Mouse (Mus musculus) left cerebral cortex, adult 9 months (tissue): ENCODE measurements at regions not wholly inside any gene's neighbourhood (a gene's known extent, or its start where the extent isn't known, plus 50 kb on each side); places are given as distances from the start of the nearest gene placed in this dataset.

Experiments used
- DNase-seq, 2 experiments: peaks; one replicate each; pipeline ENCODE4 v3.0.0; 2022; ENCODE audit warnings: low spot score in 2 of 2

DNA sequence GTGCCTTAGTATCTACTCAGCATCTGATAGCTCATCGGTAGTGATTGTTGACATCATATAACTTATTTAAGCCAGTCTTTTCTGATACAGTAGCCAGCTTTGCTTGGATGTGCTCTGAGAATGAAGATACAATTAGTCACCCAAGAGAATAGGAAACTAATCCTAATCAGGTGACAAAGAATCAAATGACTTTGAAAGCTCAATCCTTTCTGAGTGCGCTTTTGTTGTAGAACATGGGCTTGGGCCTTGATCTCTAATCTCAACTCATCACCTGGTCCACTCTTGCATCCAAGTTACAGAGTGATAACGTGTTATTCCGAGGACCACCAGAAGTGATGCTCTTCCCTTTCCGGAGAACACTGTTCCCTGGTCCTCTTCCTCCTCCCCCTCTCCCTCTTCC, 86.9 kb upstream of the Cpm start:
- DNase-seq = no peak

DNA sequence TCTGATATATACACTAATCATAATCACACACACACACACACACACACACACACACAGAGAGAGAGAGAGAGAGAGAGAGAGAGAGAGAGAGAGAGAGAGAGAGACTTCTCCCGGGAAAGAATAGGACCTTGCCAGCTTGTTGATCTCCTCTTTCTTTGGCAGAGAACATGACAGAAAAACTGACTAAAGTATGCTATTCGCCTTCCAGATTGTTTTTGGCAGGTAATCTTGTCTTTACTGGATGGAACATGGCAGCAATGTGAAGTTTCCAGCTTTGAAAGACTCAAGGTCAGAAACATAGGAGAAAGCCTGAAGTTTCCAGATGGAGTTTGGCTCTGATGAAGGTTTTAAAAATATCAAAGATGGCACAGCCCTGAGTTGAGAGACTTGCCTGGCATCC, 87.8 kb upstream of the Cpm start:
- no peak for DNase-seq

DNA sequence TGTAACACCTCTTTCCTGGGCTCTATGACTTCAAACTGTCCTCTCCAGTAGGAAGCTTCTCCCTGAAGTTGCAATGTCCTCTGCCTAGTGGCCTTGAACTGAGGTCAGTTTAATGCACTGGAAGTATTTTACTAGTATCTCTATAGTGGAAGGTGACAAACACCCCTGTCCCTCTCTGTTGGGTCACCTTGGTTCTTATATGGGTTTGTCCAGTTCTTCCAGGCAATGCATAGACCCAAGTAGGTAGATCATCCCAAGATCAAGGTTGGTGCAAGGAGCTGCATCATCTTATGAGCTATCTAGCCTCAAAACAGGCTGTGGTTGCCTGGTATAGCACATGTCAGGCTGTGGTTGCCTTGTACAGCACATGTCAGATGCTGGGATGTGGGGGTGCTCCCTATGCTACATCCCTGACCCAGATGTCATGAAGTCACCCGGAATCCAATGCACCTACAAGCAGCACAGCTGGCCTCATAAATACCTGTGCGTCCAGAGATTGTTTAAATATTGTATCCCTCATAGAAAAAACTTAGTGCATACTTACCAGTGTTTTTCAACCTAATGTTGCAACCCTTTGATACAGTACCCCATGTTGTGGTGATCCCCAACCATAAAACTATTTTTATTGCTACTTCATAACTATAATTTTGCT, 88.4 kb upstream of the Cpm start:
- no peak for DNase-seq

- DNase-seq = no peak
These were observed 89.1 kb upstream of the Cpm start for GRCm38 (mm10) chr10:117540112-117540594.

DNA sequence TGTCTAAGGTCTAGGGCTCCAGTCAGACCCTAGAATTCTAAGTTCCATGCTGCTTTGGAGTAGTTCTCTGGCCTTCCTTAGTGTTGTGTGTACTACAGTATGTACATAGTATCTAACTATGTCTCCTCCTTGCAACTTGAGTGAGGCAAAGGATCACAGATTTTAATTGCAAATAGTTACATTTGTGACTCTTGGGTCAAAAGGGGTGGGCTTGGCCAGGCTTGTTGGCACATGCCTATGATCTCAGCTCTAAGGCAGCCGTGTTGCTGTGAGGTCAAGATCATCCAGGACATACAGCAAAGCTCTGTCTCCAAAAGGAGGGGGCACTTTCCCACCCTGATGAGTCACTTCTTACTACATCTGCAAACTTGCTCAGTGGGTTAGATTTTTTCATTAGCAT, 89.8 kb upstream of the Cpm start:
- no peak for DNase-seq

- no peak for DNase-seq
These were observed 90.6 kb upstream of the Cpm start for GRCm38 (mm10) chr10:117538725-117539124.

GRCm38 (mm10) chr10:117536769-117537599, 92.3 kb upstream of the Cpm start:
- DNase-seq = no peak

DNA sequence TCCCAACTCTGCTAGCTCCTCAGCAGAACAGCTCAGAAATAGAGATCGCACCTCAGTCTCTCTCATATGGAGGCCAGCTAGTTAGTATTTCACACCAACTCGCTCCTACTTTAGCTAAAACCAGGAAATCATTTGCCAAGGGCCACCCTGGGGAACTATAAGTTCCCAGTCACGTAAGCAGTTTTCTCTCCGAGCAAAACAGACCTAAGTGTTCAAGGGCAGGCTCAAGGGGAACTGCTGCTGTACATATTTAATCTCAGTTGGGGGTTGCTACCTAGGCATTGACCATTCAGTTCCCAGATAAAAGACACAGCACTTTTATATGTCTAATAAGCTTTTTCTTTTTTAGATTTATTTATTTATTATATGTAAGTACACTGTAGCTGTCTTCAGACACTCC, 93.5 kb upstream of the Cpm start:
- DNase-seq = no peak

DNA sequence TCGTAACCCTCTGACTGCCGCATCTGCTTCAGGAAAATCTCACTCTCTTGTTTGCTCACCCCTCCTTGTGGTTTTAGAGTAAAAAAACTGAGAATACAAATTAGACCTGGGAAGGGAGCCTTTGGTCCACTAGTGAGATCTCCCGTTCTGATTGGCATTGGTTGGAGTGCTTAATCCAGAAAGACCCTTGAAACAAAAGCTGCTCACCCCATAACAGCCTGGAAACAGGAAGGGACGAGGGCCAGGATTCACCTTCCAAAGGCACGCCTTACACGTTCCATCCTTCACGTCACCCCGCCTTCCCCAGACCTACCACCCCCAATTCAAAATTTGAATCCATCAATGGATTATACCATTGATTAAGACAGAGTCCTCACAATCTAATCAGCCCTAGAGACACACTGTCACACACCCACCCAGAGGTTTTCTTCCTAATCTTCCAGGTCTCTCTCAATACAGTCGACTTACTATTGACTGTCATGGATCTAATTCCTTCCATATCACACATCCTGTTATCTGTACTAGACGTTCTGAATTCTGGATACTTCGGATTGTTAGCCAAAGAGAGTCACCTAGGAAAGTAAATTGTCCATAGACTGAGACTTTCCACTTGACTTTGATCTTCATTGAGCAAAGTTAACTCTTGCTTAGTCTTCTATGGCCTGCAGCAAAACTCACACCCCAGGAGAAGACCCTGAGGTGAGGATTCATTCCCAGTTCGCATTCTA, 94.1 kb upstream of the Cpm start:
- DNase-seq = no peak

DNA sequence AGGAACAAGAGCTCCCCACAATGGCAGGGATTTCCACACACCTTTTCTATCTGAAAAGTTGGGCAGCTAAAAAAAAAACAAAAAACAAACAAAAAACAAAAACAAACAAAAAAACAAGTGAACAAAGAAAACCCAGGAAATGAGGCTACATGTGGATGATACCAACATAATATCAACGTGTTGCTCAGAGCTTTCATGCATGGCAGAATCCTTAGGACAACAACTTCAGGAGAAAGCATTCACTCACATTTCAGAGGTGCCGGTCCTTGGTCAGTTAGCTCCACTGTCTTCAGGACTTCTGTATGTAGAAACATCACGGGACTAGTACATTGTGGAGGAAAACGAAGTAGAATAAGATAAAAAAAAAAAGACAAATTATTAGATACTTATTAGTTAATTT, 94.8 kb upstream of the Cpm start:
- no peak for DNase-seq

DNA sequence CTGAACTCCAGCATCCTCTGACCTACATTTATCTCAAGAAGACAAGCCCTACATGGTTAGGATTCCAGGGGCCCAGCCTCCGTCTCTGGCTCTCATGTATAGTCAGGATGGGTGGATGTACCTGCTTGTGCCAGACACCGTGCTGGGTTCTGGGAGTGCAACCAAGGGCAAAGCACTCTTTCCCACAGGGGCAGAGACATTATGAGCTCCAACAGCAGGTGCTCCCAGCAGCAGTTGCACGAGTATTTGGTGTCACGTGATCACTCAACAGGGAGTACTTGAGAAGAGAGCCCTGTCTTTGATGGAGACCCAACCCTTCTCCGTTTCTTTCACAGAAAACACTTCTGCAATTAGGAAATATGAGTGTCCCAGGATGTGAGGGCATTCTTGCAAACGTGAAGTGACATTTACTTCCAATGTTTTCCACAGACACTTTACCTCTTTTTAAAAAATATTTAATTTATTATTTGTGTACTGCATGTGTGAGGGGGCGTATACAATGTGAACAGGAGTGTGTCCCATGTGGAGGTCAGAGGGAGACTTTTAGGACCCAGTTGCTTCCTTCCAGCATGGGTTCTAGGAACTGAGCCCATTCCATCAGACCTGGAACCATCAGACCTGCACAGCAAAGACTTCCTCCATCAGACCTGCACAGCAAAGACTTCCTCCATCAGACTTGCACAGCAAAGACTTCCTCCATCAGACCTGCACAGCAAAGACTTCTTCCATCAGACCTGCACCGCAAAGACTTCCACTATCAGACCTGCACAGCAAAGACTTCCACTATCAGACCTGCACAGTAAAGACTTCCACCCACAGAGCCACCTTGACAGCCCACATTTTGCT, 95.5 kb upstream of the Cpm start:
- DNase-seq = no peak

DNA sequence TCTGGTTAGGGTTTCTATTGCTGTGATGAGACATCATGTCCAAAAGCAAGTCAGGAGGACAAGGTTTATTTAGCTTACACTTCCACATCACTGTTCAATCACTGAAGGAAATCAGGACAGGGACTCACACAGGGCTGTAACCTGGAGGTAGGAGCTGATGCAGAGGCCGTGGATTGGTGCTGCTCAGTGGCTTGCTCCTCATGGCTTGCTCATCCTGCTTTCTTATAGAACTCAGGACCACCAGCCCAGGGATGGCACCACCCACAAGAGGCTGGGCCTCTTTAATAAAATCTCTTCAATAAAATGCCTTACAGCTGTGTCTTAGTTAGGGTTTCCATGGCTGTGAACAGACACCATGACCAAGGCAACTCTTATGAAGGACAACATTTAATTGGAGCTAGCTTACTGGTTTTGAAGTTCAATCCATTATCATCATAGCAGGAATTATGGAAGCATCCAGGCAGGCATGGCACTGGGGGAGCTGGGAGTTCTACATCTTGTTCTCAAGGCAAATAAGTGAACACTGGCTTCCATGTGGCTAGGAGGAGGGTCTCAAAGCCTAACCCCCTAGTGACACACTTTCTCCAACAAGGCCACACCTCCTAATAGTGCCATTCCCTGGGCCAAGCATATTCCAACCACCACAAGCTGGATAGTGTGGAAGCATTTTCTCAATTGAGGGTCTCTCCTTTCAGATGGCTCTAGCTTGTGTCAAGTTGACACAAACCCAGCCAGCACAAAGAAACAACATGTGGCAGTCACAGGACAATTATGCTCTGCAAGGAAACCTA, 96.4 kb upstream of the Cpm start:
- DNase-seq = no peak

DNA sequence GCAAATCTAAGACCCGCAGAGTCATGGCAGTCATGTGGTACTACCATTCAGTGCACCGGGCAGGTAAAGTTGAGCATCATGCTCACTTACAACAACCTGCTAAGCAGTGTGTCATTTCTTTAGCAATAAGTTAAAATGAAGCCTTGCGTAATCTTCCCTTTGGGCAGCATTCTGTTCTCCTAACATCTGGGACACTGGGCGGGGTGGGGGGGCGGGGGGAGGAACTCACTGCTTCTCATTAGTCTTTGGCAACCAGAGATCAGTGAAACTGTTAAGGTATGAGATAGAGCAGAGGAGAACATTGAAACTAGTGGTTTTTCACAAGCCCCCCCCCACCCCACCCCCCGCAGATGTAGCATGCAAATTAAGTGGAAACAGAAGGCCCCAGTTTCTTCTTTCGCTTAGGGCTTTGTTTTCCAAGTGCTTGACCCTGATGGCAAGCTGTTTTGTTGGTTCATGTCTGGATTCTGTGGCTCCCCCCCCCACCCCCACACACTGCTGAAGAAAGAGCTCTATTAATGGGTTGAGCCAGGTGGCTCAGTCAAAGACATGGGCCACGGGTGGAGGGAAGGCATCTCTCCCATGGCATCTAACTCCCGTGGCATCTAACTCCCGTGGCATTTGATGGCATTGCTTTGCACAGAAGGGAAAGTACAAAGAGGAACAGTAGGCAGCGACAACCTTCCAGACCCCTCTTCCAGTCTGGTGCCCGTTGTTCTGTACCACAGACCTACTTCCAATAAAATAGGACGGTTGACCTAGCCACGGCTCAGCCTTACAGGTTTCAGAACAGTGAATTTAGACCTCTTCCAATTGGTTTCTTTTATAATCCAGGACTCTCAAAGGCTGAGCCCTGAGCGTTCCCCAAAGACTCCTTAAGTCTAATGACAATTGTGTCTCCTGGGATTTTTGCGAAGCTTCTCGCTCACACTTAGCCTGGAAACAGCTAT, 97.2 kb upstream of the Cpm start:
- no peak for DNase-seq

- DNase-seq = no peak
These were observed 98.3 kb upstream of the Cpm start for GRCm38 (mm10) chr10:117530859-117531602.

GRCm38 (mm10) chr10:117530007-117530858, 99.1 kb upstream of the Cpm start:
- DNase-seq = no peak

- DNase-seq = no peak
These were observed 99.9 kb upstream of the Cpm start for GRCm38 (mm10) chr10:117529269-117530006.

- no peak for DNase-seq
These were observed 100.6 kb upstream of the Cpm start for GRCm38 (mm10) chr10:117528575-117529268.
